30 mouse cellular contexts compared by ENCODE assay signal in the genomic region with DNA sequence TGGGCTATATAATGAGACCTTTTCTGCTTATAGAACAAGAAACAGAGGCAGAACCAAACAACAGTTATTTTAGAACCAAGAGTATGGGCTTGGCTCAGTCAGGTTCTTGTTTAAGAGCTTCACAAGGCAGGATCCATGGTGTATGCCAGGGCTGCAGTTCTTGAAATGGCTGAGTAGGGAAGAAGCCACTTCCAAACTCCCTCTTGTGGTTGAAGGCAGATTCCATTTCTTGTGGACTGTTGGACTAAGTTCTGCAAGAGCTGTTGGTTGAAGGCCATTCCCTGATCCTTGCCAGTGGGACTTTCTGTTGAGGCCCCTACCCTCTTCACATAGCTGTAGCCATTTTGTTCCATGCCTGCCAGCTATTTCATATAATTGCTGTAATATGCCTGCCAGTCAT. TPM values are rescaled to one million over a fixed set of nuclear protein-coding genes. Genes with fewer than 3 reads are reported as not detected.
DNase-seq lines count a peak whose midpoint lies in the region; ATAC-seq and TF ChIP-seq lines count a peak whose summit lies in the region.
"Had no signal": no experiment of that assay in that cellular context is flagged by ENCODE, and none has a peak within 500 bp of the region (broad histone marks: within the 10 kb centered on the region; RNA-seq: fewer than 3 reads in every experiment).

No protein-coding gene starts in this region.

- DNase-seq in kidney, adult 2 months = peak; percentile 30
- DNase-seq in kidney, adult 11 months = no peak
- no peak for DNase-seq in liver, postnatal 0 days
- DNase-seq in ES-CJ7 (ENCODE audit: low read depth, low spot score) (peak; percentile 40), adipocyte (ENCODE audit: low spot score) (peak; percentile 65)
- no peak for DNase-seq in left cerebral cortex, postnatal 14 days (ENCODE audit: low spot score in 2 of 2)
- DNase-seq: adrenal gland, adult 2 months; cerebellum, adult 11-12 months; cerebellum, postnatal 10 days; lung, adult 18-20 months; retina, postnatal 1 day; right cerebral cortex, postnatal 25 days; spleen, adult 18-20 months had no signal

- intact Hi-C loops in left cerebral cortex, postnatal 14 days (cut with DNase I) = loop anchor here (10.0 kb wide), 1 partner anchor 741 kb away; no protein-coding TSS in a partner anchor

- H3K4me3 ChIP-seq in kidney, adult 2 months (ENCODE audit: insufficient read depth, low read depth, low read length) = no peak overlapping the region
- H3K4me3 ChIP-seq in liver, postnatal 0 days (ENCODE audit: low read depth, low read length) = no peak overlapping the region
- H3K4me3 ChIP-seq in liver, embryonic 12.5 days = no peak overlapping the region
- H3K4me3 ChIP-seq: forebrain, embryonic 12.5 days; hindbrain, embryonic 13.5 days; kidney, embryonic 15.5 days; limb, embryonic 15.5 days; midbrain, embryonic 15.5 days; myocyte; neural tube, embryonic 13.5 days had no signal

- no peaks in the 10 kb centered on the region for H3K36me3 ChIP-seq in kidney, adult 2 months (ENCODE audit: control insufficient read depth, insufficient read depth, low read length)
- H3K36me3 ChIP-seq in liver, postnatal 0 days (replicated peaks; ENCODE audit: insufficient read depth, low read length) = no peaks in the 10 kb centered on the region
- no peaks in the 10 kb centered on the region for H3K36me3 ChIP-seq in liver, embryonic 12.5 days
- H3K36me3 ChIP-seq: forebrain, embryonic 12.5 days; hindbrain, embryonic 13.5 days; kidney, embryonic 15.5 days; limb, embryonic 15.5 days; midbrain, embryonic 15.5 days; neural tube, embryonic 13.5 days had no signal

- no peak for TF ChIP-seq CTCF in kidney, adult 2 months (conservative IDR thresholded peaks at IDR 0.05; ENCODE audit: insufficient read depth, insufficient read length, low read depth, low read length)
- peak; percentile 26; the same call in 1 of the 2 replicates for TF ChIP-seq CTCF in liver, postnatal 0 days (IDR thresholded peaks at IDR 0.05; ENCODE audit: low read depth)

- H3K4me2 ChIP-seq in liver, postnatal 0 days (ENCODE audit: low read depth, low read length) = no peak overlapping the region
- no peak overlapping the region for H3K4me2 ChIP-seq in liver, embryonic 12.5 days
- H3K4me2 ChIP-seq: forebrain, embryonic 12.5 days; hindbrain, embryonic 13.5 days; kidney, embryonic 15.5 days; limb, embryonic 15.5 days; midbrain, embryonic 15.5 days; neural tube, embryonic 13.5 days had no signal

- H3K4me1 ChIP-seq in kidney, adult 2 months (ENCODE audit: control insufficient read depth, insufficient read depth, low read length) = no peaks in the 10 kb centered on the region
- H3K4me1 ChIP-seq in liver, postnatal 0 days (ENCODE audit: insufficient read depth) = no peaks in the 10 kb centered on the region
- peaks cover 4% of the 10 kb centered on the region; the same call in 1 of the 2 replicates for H3K4me1 ChIP-seq in liver, embryonic 12.5 days
- H3K4me1 ChIP-seq: forebrain, embryonic 12.5 days; hindbrain, embryonic 13.5 days; kidney, embryonic 15.5 days; limb, embryonic 15.5 days; midbrain, embryonic 15.5 days; neural tube, embryonic 13.5 days had no signal

- TF ChIP-seq POLR2A in kidney, adult 2 months (IDR thresholded peaks at IDR 0.05; ENCODE audit: low read depth, low read length) = no peak

- H3K27ac ChIP-seq in kidney, adult 2 months (ENCODE audit: insufficient read depth, low read depth, low read length) = no peak overlapping the region
- H3K27ac ChIP-seq in liver, postnatal 0 days (ENCODE audit: low read depth) = no peak overlapping the region
- H3K27ac ChIP-seq in liver, embryonic 12.5 days = no peak overlapping the region
- H3K27ac ChIP-seq: forebrain, embryonic 12.5 days; hindbrain, embryonic 13.5 days; kidney, embryonic 15.5 days; limb, embryonic 15.5 days; midbrain, embryonic 15.5 days; neural tube, embryonic 13.5 days had no signal

- TF ChIP-seq EP300 in liver, postnatal 0 days (IDR thresholded peaks at IDR 0.05; ENCODE audit: low read depth) = no peak

- H3K9ac ChIP-seq in liver, postnatal 0 days (replicated peaks) = no peak overlapping the region
- no peak overlapping the region for H3K9ac ChIP-seq in liver, embryonic 12.5 days
- H3K9ac ChIP-seq: forebrain, embryonic 12.5 days; hindbrain, embryonic 13.5 days; kidney, embryonic 15.5 days; limb, embryonic 15.5 days; midbrain, embryonic 15.5 days; neural tube, embryonic 13.5 days had no signal

- H3K9me3 ChIP-seq in liver, postnatal 0 days (ENCODE audit: low read length) = no peaks in the 10 kb centered on the region
- H3K9me3 ChIP-seq in liver, embryonic 12.5 days (replicated peaks) = no peaks in the 10 kb centered on the region
- H3K9me3 ChIP-seq: forebrain, embryonic 12.5 days; limb, embryonic 15.5 days; midbrain, embryonic 15.5 days; neural tube, embryonic 13.5 days had no signal

- no peaks in the 10 kb centered on the region for H3K27me3 ChIP-seq in kidney, adult 2 months (replicated peaks; ENCODE audit: control insufficient read depth, insufficient read depth, low read length)
- H3K27me3 ChIP-seq in liver, postnatal 0 days (ENCODE audit: insufficient read depth, low read length) = no peaks in the 10 kb centered on the region
- no peaks in the 10 kb centered on the region for H3K27me3 ChIP-seq in liver, embryonic 12.5 days (replicated peaks)
- H3K27me3 ChIP-seq: forebrain, embryonic 12.5 days; hindbrain, embryonic 13.5 days; kidney, embryonic 15.5 days; limb, embryonic 15.5 days; midbrain, embryonic 15.5 days; neural tube, embryonic 13.5 days had no signal

- no peak for ATAC-seq in liver, postnatal 0 days
- no peak for ATAC-seq in liver, embryonic 12.5 days
- ATAC-seq: inflammation-experienced regulatory T-cells, adult 6 months; midbrain, embryonic 15.5 days had no signal

RNA-seq across cellular contexts. Expression of gene Ern2, which starts 7.9 kb away (rescaled TPM):
- polyA plus RNA-seq in kidney, adult 2 months (2012; rRNA removed) = 0.16 and 0.19 TPM in 2 replicates
- not detected in 2 replicates for polyA plus RNA-seq in liver, postnatal 0 days (2015; fragmentation: Nextera tagmentation; extraction: Ambion mirVana)
- 0.05 TPM in 1 of 2 replicates, not detected in the other for polyA plus RNA-seq in liver, embryonic 12.5 days (2016; fragmentation: Nextera tagmentation; extraction: Ambion mirVana)
- total RNA-seq in left cerebral cortex, postnatal 14 days (2021) = under 1 TPM; 0.34 to 0.35 TPM
- total RNA-seq: gastrocnemius, adult 18-20 months; gastrocnemius, postnatal 4 days; heart, adult 8-10 months; heart, postnatal 25 days; megakaryocyte, adult 5-6 weeks had no signal
- polyA plus RNA-seq: C2C12; embryonic facial prominence, embryonic 11.5 days; heart, embryonic 14.5 days; inflammation-experienced regulatory T-cells, adult 6 months; kidney, embryonic 15.5 days; limb, embryonic 15.5 days; myocyte had no signal

RNA-seq across cellular contexts. Expression of gene Chp2, which starts 25.4 kb away (rescaled TPM):
- polyA plus RNA-seq in kidney, adult 2 months (2012; rRNA removed) = 1.2 and 1.6 TPM in 2 replicates
- 2.1 and 2.9 TPM in 2 replicates for polyA plus RNA-seq in liver, postnatal 0 days (2015; fragmentation: Nextera tagmentation; extraction: Ambion mirVana)
- polyA plus RNA-seq in liver, embryonic 12.5 days (2016; fragmentation: Nextera tagmentation; extraction: Ambion mirVana) = 0.21 and 0.47 TPM in 2 replicates
- 1 to 10 TPM; 2.7 to 3.9 TPM for total RNA-seq in left cerebral cortex, postnatal 14 days (2021)
- polyA plus RNA-seq: C2C12; embryonic facial prominence, embryonic 11.5 days; inflammation-experienced regulatory T-cells, adult 6 months; myocyte had no signal

RNA-seq across cellular contexts. Expression of gene Plk1, which starts 34.7 kb away (rescaled TPM):
- polyA plus RNA-seq in kidney, adult 2 months (2012; rRNA removed) = 1.1 and 1.5 TPM in 2 replicates
- 35.9 and 43.4 TPM in 2 replicates for polyA plus RNA-seq in liver, postnatal 0 days (2015; fragmentation: Nextera tagmentation; extraction: Ambion mirVana)
- polyA plus RNA-seq in liver, embryonic 12.5 days (2016; fragmentation: Nextera tagmentation; extraction: Ambion mirVana) = 147 and 151 TPM in 2 replicates
- total RNA-seq in left cerebral cortex, postnatal 14 days (2021) = 1 to 10 TPM; 2.3 to 2.8 TPM

Comparison
In these comparisons a context has a peak if more than half of its experiments do, and no peak if none do; other contexts are left out.
1. DNase-seq: peak in kidney, adult 2 months (single experiment), ES-CJ7 (single experiment) and adipocyte (single experiment); none in kidney, adult 11 months (single experiment), liver, postnatal 0 days (single experiment) and left cerebral cortex, postnatal 14 days (0 of 2).
2. RNA of gene Plk1, which starts 34.7 kb away (polyA plus RNA-seq): 147 to 151 TPM in liver, embryonic 12.5 days and 35.9 to 43.4 TPM in liver, postnatal 0 days; 1.1 to 1.5 TPM in kidney, adult 2 months; every median in the first group is over 10 times any median in the second.